Mouse (Mus musculus) spleen, postnatal 10 days (tissue): Measurements from ENCODE around the gene Gm38431.

Experiments used
- DNase-seq, 2 experiments: peaks; one replicate each; pipeline ENCODE4 v3.0.0; 2021 to 2022; ENCODE audit warnings: low spot score in 2 of 2

The Gm38431 gene

GRCm38 (mm10) chr9:21091707-21092320 lies at the start of gene Gm38431, which contains the start of gene Raver1:
TSS of gene Gm38431 (minus strand) at chr9:21091997.
TSS of gene Raver1 (minus strand) at chr9:21092008.
- peak; percentile 91 to 99 for DNase-seq

DNA sequence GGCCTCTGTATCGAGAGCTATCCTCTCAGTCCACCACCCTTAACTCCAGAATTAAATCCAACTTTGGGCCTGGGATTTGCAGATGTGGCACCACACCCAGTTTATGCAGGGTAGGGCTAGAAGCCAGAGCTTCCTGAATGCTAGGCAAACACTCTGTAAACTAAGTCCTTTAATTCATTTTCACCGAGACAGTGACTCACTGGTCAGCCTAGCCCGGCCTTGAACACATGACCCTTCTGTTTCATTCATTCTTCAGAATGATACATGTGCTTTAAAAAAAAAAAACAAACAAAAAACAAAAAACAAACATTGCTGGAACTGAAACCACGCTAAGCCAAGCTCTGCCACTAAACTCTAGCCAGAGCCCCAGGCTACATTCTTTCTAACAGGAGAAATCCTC lies 46.6 kb upstream of the Gm38431 start:
- no peak for DNase-seq

DNA sequence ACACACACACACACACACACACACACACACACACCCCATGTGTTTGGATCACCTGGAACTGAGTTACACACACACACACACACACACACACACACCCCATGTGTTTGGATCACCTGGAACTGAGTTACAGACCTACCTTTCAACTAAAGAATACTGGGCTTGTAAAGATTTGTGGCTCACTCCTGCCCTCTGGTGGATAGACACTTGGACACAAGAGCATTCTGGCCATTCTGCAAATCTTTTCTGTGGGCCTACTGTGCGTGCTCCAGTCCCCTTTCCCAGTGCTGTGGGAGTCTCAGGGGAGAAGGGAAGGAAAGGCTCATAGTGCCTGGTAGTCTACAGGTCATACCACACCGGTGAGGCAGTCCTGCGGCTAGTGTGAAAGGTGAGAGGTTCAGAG lies 45.4 kb upstream of the Gm38431 start:
- DNase-seq: peak; percentile 61 to 82

GRCm38 (mm10) chr9:21136401-21136800 lies 44.6 kb upstream of the Gm38431 start:
- no peak for DNase-seq

- DNase-seq: no peak
These were observed 44.2 kb upstream of the Gm38431 start for GRCm38 (mm10) chr9:21135941-21136381.

GRCm38 (mm10) chr9:21135329-21135890 lies 43.6 kb upstream of the Gm38431 start:
- no peak for DNase-seq

GRCm38 (mm10) chr9:21134595-21135328 lies 43.0 kb upstream of the Gm38431 start:
- no peak for DNase-seq

- no peak for DNase-seq
These were observed 41.4 kb upstream of the Gm38431 start for GRCm38 (mm10) chr9:21133064-21133707.

GRCm38 (mm10) chr9:21132102-21132775 lies 40.4 kb upstream of the Gm38431 start:
- peak in 1 of 2 experiments; percentile 48 for DNase-seq

- DNase-seq: peak; percentile 66 to 86
These were observed 39.5 kb upstream of the Gm38431 start, which contains the start of gene Tyk2 for GRCm38 (mm10) chr9:21131059-21131956. TSS of gene Tyk2 (minus strand) at chr9:21131243.

DNA sequence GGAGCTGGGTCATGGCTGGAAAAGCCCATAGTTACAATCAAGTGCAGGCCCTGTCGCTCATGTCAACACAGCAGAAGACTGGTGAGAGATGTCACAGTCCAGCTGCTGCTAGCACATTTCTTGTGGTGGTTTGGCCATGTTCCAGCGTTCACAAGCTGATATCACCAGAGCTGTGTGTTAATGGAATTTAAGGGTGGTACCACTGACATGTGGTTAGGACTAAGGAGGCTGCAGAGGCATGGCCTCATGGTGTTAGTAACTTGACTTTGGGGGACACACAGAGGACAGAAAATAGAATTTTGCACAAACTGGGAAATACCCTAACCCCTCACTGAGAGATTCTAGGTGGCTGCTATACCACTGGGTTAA lies 34.4 kb upstream of the Gm38431 start:
- peak in 1 of 2 experiments; percentile 43 for DNase-seq

DNA sequence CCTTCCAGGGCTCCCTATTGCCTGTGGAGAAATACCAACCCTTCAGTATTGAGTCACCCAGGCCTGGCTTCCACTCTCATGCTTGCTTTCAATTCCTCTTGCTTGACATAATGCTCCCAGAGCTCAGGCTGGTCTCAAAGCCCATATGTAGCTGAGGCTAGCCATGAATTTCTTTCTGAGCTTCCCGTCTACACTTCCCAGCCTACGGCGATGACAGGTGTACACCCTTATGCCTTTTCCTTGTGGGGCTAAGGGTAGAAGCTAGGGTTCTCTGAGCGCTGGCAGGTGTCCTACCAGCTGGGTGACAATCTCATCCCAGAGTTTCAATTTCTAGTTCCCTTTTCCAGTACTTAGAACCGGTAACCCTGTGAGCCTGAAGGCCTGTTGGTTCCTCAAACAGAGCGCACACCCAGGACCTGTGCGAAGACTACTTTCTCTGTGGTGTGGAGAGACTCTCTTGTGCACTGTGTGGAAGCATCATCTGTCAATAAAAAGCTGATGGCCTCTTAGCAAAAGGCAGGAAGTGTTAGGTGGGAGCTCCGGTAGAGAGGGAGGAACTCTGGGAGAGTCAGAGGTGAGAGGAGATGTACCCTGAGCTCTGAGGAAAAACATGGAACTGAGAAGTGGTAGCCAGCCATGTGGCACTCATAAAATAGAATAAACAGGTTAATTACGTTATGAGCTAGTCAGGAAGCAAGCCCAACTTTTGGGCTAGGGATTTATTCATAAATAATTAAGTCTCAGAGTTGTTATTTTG lies 33.9 kb upstream of the Gm38431 start:
- no peak for DNase-seq

DNA sequence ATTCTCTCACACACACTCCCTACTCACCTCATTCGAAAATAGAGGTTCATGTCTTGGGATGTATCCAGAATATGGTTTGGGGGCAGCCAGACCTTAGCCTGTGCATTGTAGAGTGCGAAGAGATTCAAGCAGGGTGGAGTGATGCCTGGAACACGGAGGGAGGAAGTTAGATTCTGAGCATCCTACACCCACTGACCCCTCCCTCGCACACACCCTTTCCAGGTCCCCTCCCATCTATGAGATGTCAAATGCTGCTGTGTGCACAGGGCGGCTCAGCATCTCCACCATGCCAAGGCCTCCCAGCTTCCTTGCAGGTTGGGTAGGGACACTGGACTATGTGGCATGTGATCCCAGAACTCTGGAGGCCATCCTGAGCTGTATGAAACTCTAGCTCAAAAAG lies 33.0 kb upstream of the Gm38431 start:
- DNase-seq: no peak

GRCm38 (mm10) chr9:21121483-21121882 lies 29.7 kb upstream of the Gm38431 start:
- DNase-seq: no peak

DNA sequence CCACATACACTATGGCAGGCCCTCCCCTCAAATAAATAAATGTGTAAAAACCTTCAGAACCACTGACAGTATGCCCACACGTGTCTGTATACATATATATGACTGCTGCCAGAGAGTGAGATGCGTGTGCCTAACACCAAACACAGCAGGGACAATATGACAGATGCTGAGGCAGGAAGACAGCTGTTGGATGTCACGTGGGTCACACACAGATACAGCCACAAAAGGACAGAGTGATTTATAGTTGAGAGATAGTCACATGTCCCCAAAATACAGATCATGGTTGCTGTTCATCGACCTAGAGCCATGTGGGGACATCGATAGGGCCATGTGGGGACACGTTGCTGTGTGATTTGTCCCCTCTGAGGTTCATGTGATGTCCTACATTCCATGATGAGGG lies 25.3 kb upstream of the Gm38431 start:
- DNase-seq: no peak

DNA sequence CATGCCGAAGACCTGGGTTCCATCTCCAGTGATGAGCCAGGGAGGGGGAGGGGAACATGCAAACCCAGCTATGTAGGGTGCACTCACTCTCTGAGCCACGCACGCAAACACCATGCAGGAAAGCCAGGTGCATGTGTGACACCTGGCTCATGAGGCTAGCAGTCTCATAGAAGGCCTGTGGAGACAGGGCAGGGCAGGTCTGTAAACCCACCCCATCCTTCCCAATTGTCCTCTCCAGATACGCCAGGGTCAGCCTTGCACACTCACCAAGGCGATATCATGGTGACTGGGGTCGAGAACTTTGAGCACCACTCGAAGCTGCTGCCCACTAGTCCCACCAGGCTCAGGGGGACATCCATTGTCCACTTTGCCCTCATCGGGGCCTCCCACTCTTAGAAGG lies 23.3 kb upstream of the Gm38431 start:
- no peak for DNase-seq

GRCm38 (mm10) chr9:21114190-21114589 lies 22.4 kb upstream of the Gm38431 start:
- no peak for DNase-seq

GRCm38 (mm10) chr9:21113751-21114150 lies 22.0 kb upstream of the Gm38431 start:
- no peak for DNase-seq

GRCm38 (mm10) chr9:21107607-21108237 lies 15.9 kb upstream of the Gm38431 start:
- no peak for DNase-seq
